Mouse (Mus musculus) lung, embryonic 16.5 days (tissue): ENCODE measurements around the gene Anks1b. TPM values are rescaled to one million over a fixed set of nuclear protein-coding genes. Genes with fewer than 3 reads are reported as not detected.

ENCODE experiments used
- ATAC-seq: fragments of 200-750 bp; cut with Nextera tagmentation; 2 replicates; pipeline ENCODE4 v1.8.0; 2017; ENCODE audit warnings: low read depth, mild to moderate bottlenecking, moderate library complexity
- H3K27ac ChIP-seq: fragments of 300-500 bp; sonication (generic); 2 replicates; pipeline ENCODE4 v1.5.1; 2014; ENCODE audit warnings: mild to moderate bottlenecking, control low read depth, low read length
- H3K27me3 ChIP-seq: fragments of 300-500 bp; sonication (generic); 2 replicates; pipeline ENCODE4 v1.6.1; 2014; ENCODE audit warnings: low read depth, low read length, mixed read lengths; ENCODE audit not compliant: control insufficient read depth, insufficient read depth
- H3K36me3 ChIP-seq: fragments of 300-500 bp; sonication (generic); 2 replicates; pipeline ENCODE4 v1.6.1; 2014; ENCODE audit warnings: low read length; ENCODE audit not compliant: control insufficient read depth, insufficient read depth
- H3K4me1 ChIP-seq: fragments of 300-500 bp; sonication (generic); replicated peaks from 2 replicates; pipeline ENCODE4 v1.6.1; 2014; ENCODE audit warnings: low read length, mixed read lengths; ENCODE audit not compliant: control insufficient read depth, insufficient read depth
- H3K4me2 ChIP-seq: fragments of 300-500 bp; sonication (generic); 2 replicates; pipeline ENCODE4 v1.6.1; 2014; ENCODE audit warnings: low read depth, low read length, control low read depth
- H3K4me3 ChIP-seq: fragments of 300-500 bp; sonication (generic); 2 replicates; pipeline ENCODE4 v1.5.1; 2014; ENCODE audit warnings: mild to moderate bottlenecking, low read length, control low read depth
- H3K9ac ChIP-seq: fragments of 300-500 bp; sonication (generic); 2 replicates; pipeline ENCODE4 v1.6.1; 2014; ENCODE audit warnings: low read length, control low read depth
- H3K9me3 ChIP-seq: fragments of 300-500 bp; sonication (generic); 2 replicates; pipeline ENCODE4 v1.6.1; 2016; ENCODE audit warnings: low read length; ENCODE audit not compliant: control insufficient read depth
- WGBS: fragments of 180-500 bp; shearing (Covaris S2); extraction: QIAGEN DNeasy Blood & Tissue Kit; methylation state at CpG from one replicate; pipeline ENCODE4 v1.1.7; 2014; 5-methylcytosine and 5-hydroxymethylcytosine counted together
- polyA plus RNA-seq: library from polyadenylated mRNA; unstranded; fragments of >200 nt; fragmentation: Nextera tagmentation; extraction: Ambion mirVana; gene quantifications from 2 replicates; pipeline ENCODE4 v1.2.1, GENCODE M21; 2015

The Anks1b gene
- polyA plus RNA-seq, 1 experiment from 2014 or later = 0.20 TPM

DNA sequence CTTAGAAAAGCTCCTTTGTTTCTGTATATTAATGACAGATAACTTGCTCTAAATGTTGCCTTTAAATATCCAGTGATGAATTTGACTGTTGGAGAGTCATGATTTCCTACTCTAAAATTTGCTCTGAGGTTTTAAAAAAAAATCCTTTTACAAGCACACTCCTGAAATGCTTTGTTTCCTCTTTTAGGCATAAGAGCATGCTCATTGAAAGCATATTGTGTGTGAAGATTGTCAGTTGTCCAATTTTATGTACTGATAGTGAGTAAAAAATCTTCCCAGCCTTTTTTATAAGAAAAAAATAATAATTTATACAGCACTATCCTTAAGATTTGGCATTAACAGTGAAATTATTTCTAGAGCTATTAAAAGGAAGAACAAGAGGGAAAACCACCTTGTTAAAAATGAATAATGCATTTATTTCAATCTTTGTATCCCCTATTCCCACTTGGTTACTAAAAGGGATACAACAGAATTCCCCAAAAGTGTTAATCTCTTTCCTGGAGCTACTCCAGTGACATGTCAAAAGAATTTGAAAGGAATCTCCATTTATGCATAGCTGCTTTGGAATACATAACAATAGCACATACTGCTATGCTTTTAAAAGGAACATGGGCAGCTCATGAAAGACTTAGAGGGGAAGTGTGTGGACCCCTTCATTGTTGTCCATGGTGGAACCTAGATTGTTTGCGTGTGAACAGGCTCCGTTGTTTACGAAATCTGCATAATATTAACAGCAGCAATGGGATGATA lies 130.8 kb downstream of the Anks1b start:
- Histone ChIP-seq H3K36me3 (no peaks in the 10 kb centered on the region), H3K9me3 (no peaks in the 10 kb centered on the region), H3K4me1 (no peaks in the 10 kb centered on the region), H3K27me3 (no peaks in the 10 kb centered on the region), H3K4me2 (no peak overlapping the region), H3K27ac (no peak overlapping the region), H3K9ac (no peak overlapping the region), H3K4me3 (no peak overlapping the region)
- 89% methylated on average over 3 of the region's 3 CpGs for WGBS
- no peak for ATAC-seq

DNA sequence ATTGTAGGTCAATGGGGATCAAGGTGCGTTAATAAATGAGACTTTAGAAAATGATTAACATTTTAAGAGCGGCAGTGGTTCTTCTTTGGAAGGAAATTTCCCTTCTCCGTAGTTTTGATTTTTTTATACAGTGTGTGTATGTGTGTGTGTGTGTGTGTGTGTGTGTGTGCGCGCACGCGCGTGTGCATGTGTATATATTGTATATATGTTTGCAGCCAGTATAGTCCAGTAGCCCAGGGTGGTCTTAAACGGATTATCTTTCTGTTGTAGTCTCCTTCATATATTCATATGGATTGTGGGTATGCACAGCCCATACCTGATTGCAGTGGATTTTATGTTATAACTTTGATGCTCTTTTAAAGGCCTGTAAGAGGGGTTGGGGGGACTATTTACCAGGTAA lies 131.6 kb downstream of the Anks1b start:
- H3K36me3 ChIP-seq = no peaks in the 10 kb centered on the region
- no peak overlapping the region for H3K4me3 ChIP-seq
- no peak overlapping the region for H3K4me2 ChIP-seq
- H3K27me3 ChIP-seq = no peaks in the 10 kb centered on the region
- 90% methylated on average over 9 of the region's 9 CpGs for WGBS
- no peaks in the 10 kb centered on the region for H3K4me1 ChIP-seq
- no peak overlapping the region for H3K27ac ChIP-seq
- no peak overlapping the region for H3K9ac ChIP-seq
- H3K9me3 ChIP-seq = no peaks in the 10 kb centered on the region
- no peak for ATAC-seq

DNA sequence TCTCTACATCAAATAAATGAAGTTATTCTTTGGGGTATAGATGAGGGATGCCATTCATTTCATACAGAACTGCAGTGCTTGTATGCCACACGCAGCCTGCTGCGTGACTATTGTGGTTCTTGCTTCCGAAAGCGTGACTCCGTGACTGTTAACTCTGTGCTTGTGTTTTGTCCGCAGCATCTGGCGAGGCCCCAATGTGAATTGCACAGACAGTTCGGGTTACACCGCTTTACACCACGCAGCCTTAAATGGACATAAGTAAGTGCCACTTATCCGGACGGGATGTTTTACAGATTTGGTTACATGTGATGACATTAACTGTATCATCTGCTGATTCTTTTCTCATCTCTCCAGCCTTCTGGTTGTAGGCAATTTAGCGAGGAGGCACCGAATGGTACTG lies 159.7 kb downstream of the Anks1b start:
- no peak for ATAC-seq
- H3K4me3 ChIP-seq = no peak overlapping the region
- H3K4me2 ChIP-seq = no peak overlapping the region
- H3K9me3 ChIP-seq = no peaks in the 10 kb centered on the region
- H3K36me3 ChIP-seq = no peaks in the 10 kb centered on the region
- WGBS = 65% methylated on average over 14 of the region's 14 CpGs
- H3K4me1 ChIP-seq = no peaks in the 10 kb centered on the region
- H3K27ac ChIP-seq = no peak overlapping the region
- H3K27me3 ChIP-seq = no peaks in the 10 kb centered on the region
- H3K9ac ChIP-seq = no peak overlapping the region

DNA sequence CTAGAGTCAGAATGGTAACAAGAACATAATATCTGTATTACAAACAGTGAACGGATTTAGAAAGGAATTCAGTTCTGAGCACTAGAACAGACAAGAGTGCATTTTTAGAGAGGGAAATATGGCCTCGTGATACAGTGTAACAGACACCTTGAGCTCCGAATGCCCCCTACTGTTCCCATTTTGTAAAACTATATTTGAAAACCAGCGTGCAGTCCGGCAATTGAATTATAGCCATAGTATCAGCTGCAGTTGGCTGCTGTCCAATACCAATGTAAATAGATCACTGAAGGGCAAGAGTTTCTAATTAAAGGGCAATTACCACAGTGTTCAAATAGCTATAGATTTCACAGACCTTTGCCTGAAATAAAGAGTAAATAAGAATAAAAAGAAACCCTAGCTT lies 170.0 kb downstream of the Anks1b start:
- no peak overlapping the region for H3K27ac ChIP-seq
- no peaks in the 10 kb centered on the region for H3K4me1 ChIP-seq
- 17% methylated on average over 5 of the region's 5 CpGs for WGBS
- no peak for ATAC-seq
- no peak overlapping the region for H3K9ac ChIP-seq
- no peaks in the 10 kb centered on the region for H3K27me3 ChIP-seq
- no peak overlapping the region for H3K4me3 ChIP-seq
- H3K36me3 ChIP-seq = no peaks in the 10 kb centered on the region
- H3K4me2 ChIP-seq = no peak overlapping the region
- no peaks in the 10 kb centered on the region for H3K9me3 ChIP-seq

DNA sequence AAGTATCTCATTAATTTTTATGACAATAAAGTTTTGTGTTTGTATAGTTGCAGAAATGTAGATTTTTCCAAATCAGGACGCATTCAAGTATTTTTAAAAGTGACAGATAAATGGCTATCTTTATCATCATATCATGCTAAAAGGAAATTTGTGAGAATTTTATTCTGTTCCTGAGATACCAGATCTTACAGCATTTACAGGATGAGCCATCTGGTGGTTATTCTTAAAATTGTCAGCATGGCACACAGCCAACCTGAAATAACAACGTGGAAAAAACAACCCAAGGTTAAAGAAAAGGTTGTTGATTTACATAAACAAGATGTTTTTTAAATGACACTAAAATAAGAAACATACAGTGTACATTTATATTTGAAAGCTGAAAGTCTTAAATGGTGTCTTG lies 170.5 kb downstream of the Anks1b start:
- Histone ChIP-seq H3K27ac (no peak overlapping the region), H3K4me1 (no peaks in the 10 kb centered on the region), H3K9ac (no peak overlapping the region), H3K36me3 (no peaks in the 10 kb centered on the region), H3K4me2 (no peak overlapping the region), H3K9me3 (no peaks in the 10 kb centered on the region), H3K27me3 (no peaks in the 10 kb centered on the region), H3K4me3 (no peak overlapping the region)
- 44% methylated on average over 2 of the region's 2 CpGs for WGBS
- ATAC-seq = no peak

DNA sequence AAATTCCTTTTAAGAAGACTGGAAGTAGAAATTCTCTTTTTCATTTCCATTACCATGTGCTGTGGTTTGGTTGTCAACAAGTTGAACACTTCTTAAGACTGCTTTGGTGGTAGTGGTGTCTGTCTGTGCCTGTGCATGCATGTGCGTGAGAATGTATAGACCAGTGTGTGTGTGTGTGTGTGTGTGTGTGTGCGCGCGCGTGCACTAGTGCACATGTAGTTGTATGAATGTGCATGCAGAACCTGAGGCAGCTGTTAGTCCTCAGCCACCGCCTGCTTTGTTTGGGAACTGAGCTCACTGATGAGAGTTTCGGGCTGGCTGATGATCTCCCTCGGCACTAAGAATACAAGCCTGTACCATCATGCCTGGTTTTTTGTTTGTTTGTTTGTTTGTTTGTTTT lies 170.9 kb downstream of the Anks1b start:
- Histone ChIP-seq H3K27ac (no peak overlapping the region), H3K27me3 (no peaks in the 10 kb centered on the region), H3K36me3 (no peaks in the 10 kb centered on the region), H3K4me2 (no peak overlapping the region), H3K9me3 (no peaks in the 10 kb centered on the region), H3K4me3 (no peak overlapping the region), H3K9ac (no peak overlapping the region), H3K4me1 (no peaks in the 10 kb centered on the region)
- no peak for ATAC-seq
- WGBS = 70% methylated on average over 8 of the region's 8 CpGs

DNA sequence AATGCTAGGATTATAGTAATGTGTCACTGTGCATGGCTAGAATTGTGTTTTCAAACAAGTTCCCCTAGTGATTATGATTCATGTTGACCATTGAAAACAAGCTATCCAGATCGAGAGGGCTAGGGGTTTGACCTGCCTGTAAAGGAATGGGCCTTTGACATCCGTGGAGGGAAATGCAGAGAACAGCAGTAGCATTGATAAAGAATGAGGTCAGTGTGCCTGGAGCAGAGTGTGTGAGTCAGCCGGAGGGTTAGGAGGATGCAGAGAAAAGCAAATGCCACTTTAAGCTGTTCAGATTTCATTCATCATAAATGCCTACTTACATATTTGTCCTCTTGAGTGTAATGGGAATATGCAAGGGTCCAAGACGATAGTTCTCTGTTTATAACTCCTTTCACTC lies 195.3 kb downstream of the Anks1b start:
- H3K9ac ChIP-seq = no peak overlapping the region
- H3K9me3 ChIP-seq = no peaks in the 10 kb centered on the region
- WGBS = 46% methylated on average over 4 of the region's 4 CpGs
- no peaks in the 10 kb centered on the region for H3K27me3 ChIP-seq
- H3K4me2 ChIP-seq = no peak overlapping the region
- no peak overlapping the region for H3K4me3 ChIP-seq
- ATAC-seq = no peak
- no peaks in the 10 kb centered on the region for H3K36me3 ChIP-seq
- no peak overlapping the region for H3K27ac ChIP-seq
- H3K4me1 ChIP-seq = no peaks in the 10 kb centered on the region

DNA sequence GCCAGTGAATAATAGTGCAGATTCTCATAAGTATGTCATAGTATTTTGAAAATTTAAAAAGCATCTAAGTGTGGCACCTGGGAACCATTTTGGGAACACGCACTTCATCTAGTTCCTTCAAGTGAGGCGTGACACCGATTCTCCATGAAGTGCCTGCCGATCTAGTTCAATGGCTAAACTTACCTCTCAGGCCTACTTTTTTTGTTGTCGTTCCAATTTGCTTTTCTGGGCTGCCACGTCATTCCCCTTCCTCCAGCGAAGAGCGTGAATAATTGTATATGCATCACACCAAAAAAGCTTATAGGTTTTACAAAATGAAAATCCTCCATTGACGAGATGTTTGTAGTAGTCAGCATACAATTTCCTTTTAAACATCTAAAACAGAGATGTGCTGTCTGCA lies 204.6 kb downstream of the Anks1b start:
- H3K9me3 ChIP-seq = no peaks in the 10 kb centered on the region
- H3K4me3 ChIP-seq = no peak overlapping the region
- WGBS = 88% methylated on average over 9 of the region's 9 CpGs
- H3K9ac ChIP-seq = no peak overlapping the region
- no peak overlapping the region for H3K4me2 ChIP-seq
- no peaks in the 10 kb centered on the region for H3K36me3 ChIP-seq
- ATAC-seq = no peak
- H3K27me3 ChIP-seq = no peaks in the 10 kb centered on the region
- no peak overlapping the region for H3K27ac ChIP-seq
- no peaks in the 10 kb centered on the region for H3K4me1 ChIP-seq

DNA sequence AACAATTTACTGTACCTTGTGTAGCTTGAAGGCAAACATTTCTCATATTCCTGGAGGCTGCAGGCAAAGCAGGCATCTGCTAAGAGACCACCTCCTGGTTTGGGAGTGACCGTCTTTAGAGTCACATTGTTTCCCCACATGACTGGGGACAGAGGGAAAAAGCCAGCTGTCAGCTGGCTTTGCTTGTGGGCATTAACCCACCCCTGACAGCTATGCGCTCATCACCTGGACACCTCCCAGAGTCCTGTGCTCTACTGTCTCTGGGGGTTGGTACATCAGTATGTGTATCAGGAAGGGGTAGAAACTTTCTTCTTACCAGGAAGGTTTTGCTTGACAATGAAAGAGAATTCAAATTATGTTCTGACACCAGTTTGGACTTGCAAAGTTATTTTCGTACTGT lies 207.8 kb downstream of the Anks1b start:
- H3K27ac ChIP-seq = no peak overlapping the region
- ATAC-seq = no peak
- H3K27me3 ChIP-seq = no peaks in the 10 kb centered on the region
- no peaks in the 10 kb centered on the region for H3K9me3 ChIP-seq
- no peak overlapping the region for H3K4me3 ChIP-seq
- no peak overlapping the region for H3K4me2 ChIP-seq
- WGBS = 51% methylated on average over 3 of the region's 3 CpGs
- H3K9ac ChIP-seq = no peak overlapping the region
- no peaks in the 10 kb centered on the region for H3K4me1 ChIP-seq
- H3K36me3 ChIP-seq = no peaks in the 10 kb centered on the region

DNA sequence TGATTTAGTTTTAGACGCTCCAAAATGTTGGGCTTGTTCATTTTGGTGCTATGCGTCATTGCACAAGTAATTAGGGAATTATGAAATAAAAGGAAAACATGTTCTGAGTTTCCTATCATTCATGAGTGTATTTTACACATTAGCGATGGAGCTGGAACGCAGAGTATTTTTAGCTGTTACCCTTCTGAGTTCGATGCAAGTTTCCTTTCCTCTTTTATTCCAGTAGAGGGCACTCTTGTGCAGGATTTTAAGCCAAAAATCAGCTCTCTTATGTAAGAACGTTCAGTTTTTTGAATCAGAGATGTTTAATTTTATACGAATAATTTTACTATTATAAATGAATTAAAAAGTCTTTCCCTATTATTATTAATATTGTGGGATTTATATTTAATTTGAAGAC lies 208.3 kb downstream of the Anks1b start:
- Histone ChIP-seq H3K27me3 (no peaks in the 10 kb centered on the region), H3K36me3 (no peaks in the 10 kb centered on the region), H3K27ac (no peak overlapping the region), H3K4me1 (no peaks in the 10 kb centered on the region), H3K9ac (no peak overlapping the region), H3K9me3 (no peaks in the 10 kb centered on the region), H3K4me2 (no peak overlapping the region), H3K4me3 (no peak overlapping the region)
- 15% methylated on average over 7 of the region's 7 CpGs for WGBS
- ATAC-seq = no peak
